Mouse (Mus musculus) left cerebral cortex, adult 2 months (tissue): Measurements from ENCODE around the gene Plekhg5. TPM values are rescaled to one million over a fixed set of nuclear protein-coding genes. Genes with fewer than 3 reads are reported as not detected.

Experiments used
- DNase-seq, 2 experiments: peaks; one replicate each; pipeline ENCODE4 v3.0.0; 2021 to 2022; ENCODE audit warnings: low spot score in 2 of 2, mixed read lengths in 1 of 2; ENCODE audit errors: extremely low spot score in 1 of 2
- H3K27ac ChIP-seq: fragments of 200-600 bp; 2 replicates; pipeline ENCODE4 v1.8.1; 2022
- H3K4me3 ChIP-seq: fragments of 200-600 bp; 2 replicates; pipeline ENCODE4 v1.8.1; 2022
- CTCF ChIP-seq: fragments of 200-600 bp; IDR thresholded peaks from 2 replicates; pipeline ENCODE4 v1.8.1; 2022; ENCODE audit warnings: antibody characterized with exemption, mild to moderate bottlenecking, moderate library complexity
- intact Hi-C: fragments of 180-260 bp; cut with DNase I; formaldehyde crosslinking; loops from one replicate; pipeline ENCODE4 v1.15.1; 2025
- total RNA-seq, 2 experiments: library from RNA; stranded (reverse); gene quantifications; 2 replicates each; pipeline ENCODE4 v1.2.3; 2021

The Plekhg5 gene
- total RNA-seq, 2 experiments from 2014 or later, result 89.1 to 101 TPM

- TF ChIP-seq CTCF, result no peak
- intact Hi-C loops, result no loop called here
- no peak overlapping the region for H3K4me3 ChIP-seq
- DNase-seq, result no peak
- no peak overlapping the region for H3K27ac ChIP-seq
Observed at GRCm38 (mm10) chr4:152072655-152073054, 357 bp downstream of the Plekhg5 start.

GRCm38 (mm10) chr4:152073715-152074114 lies 1.4 kb downstream of the Plekhg5 start:
- no peak for TF ChIP-seq CTCF
- no peak for DNase-seq
- Histone ChIP-seq H3K27ac (no peak overlapping the region), H3K4me3 (no peak overlapping the region)
- intact Hi-C loops, result no loop called here

GRCm38 (mm10) chr4:152074548-152074947 lies 2.2 kb downstream of the Plekhg5 start:
- H3K4me3 ChIP-seq, result no peak overlapping the region
- TF ChIP-seq CTCF, result no peak; the same call in 1 of the 2 replicates
- DNase-seq, result no peak
- no peak overlapping the region for H3K27ac ChIP-seq
- intact Hi-C loops, result no loop called here

- Histone ChIP-seq H3K4me3 (no peak overlapping the region), H3K27ac (no peak overlapping the region)
- no peak for DNase-seq
- TF ChIP-seq CTCF, result no peak
- intact Hi-C loops, result no loop called here
Observed at GRCm38 (mm10) chr4:152077191-152077590, 4.9 kb downstream of the Plekhg5 start.

- Histone ChIP-seq H3K4me3 (no peak overlapping the region), H3K27ac (no peak overlapping the region)
- peak in 1 of 2 experiments; percentile 45 for DNase-seq
- intact Hi-C loops, result loop anchor here (1.0 kb wide), 1 partner anchor 9 kb away; no protein-coding TSS in a partner anchor
- no peak for TF ChIP-seq CTCF
Observed at GRCm38 (mm10) chr4:152078105-152078530, 5.8 kb downstream of the Plekhg5 start.

- no peak overlapping the region for H3K27ac ChIP-seq
- DNase-seq, result no peak
- no peak; the same call in 1 of the 2 replicates for TF ChIP-seq CTCF
- intact Hi-C loops, result no loop called here
- no peak overlapping the region for H3K4me3 ChIP-seq
Observed at GRCm38 (mm10) chr4:152079261-152079660, 7.0 kb downstream of the Plekhg5 start.

- TF ChIP-seq CTCF, result no peak
- Histone ChIP-seq H3K27ac (no peak overlapping the region), H3K4me3 (no peak overlapping the region)
- DNase-seq, result no peak
- intact Hi-C loops, result no loop called here
Observed at GRCm38 (mm10) chr4:152079931-152080330, 7.6 kb downstream of the Plekhg5 start.

GRCm38 (mm10) chr4:152083611-152084220 lies 11.4 kb downstream of the Plekhg5 start:
- Histone ChIP-seq H3K27ac (no peak overlapping the region), H3K4me3 (no peak overlapping the region)
- intact Hi-C loops, result no loop called here
- no peak for DNase-seq
- TF ChIP-seq CTCF, result no peak

GRCm38 (mm10) chr4:152084616-152085015 lies 12.3 kb downstream of the Plekhg5 start:
- no peak for DNase-seq
- no peak overlapping the region for H3K4me3 ChIP-seq
- TF ChIP-seq CTCF, result no peak
- intact Hi-C loops, result no loop called here
- no peak overlapping the region for H3K27ac ChIP-seq

- intact Hi-C loops, result loop anchor here (1.0 kb wide), 1 partner anchor 8 kb away; no protein-coding TSS in a partner anchor
- no peak; the same call in 1 of the 2 replicates for TF ChIP-seq CTCF
- DNase-seq, result peak; percentile 66 to 69
- Histone ChIP-seq H3K4me3 (peak overlapping the region; percentile 80), H3K27ac (peak overlapping the region; percentile 96)
Observed at GRCm38 (mm10) chr4:152086505-152087210, 14.4 kb downstream of the Plekhg5 start.

GRCm38 (mm10) chr4:152087211-152088081 lies 15.1 kb downstream of the Plekhg5 start:
- Histone ChIP-seq H3K4me3 (peak overlapping the region; percentile 80), H3K27ac (peak overlapping the region; percentile 96)
- DNase-seq, result no peak
- intact Hi-C loops, result loop anchor here (1.0 kb wide), 3 partner anchors 9 to 78 kb away; no protein-coding TSS in a partner anchor
- TF ChIP-seq CTCF, result no peak

GRCm38 (mm10) chr4:152088133-152088532 lies 15.8 kb downstream of the Plekhg5 start:
- peak overlapping the region; percentile 96 for H3K27ac ChIP-seq
- peak overlapping the region; percentile 80 for H3K4me3 ChIP-seq
- no peak for TF ChIP-seq CTCF
- peak in 1 of 2 experiments; percentile 73 for DNase-seq
- intact Hi-C loops, result loop anchor here (1.0 kb wide), 2 partner anchors 13 to 79 kb away; no protein-coding TSS in a partner anchor
